Mouse (Mus musculus): ENCODE measurements at regions not wholly inside any gene's neighbourhood (a gene's known extent, or its start where the extent isn't known, plus 50 kb on each side); places are given as distances from the start of the nearest gene placed in this dataset.
"Not testable (repeated sequence)": the region's sequence is repeated elsewhere in the genome, so short reads cannot be mapped to it uniquely, and the experiment has no call there.

- in situ Hi-C loops (cut with MboI; ENCODE audit: low pct_unique_long_range_greater_than_20kb), result no loop called here
- ChIA-PET CTCF (no interaction called here), POLR2A (no interaction called here)
- no peak for DNase-seq (ENCODE audit: low read depth, low spot score)
- TF ChIP-seq CTCF (IDR thresholded peaks at IDR 0.05), result peak; percentile 10
- no peak for ATAC-seq
- H3K27me3 ChIP-seq, result peaks cover 55% of the 10 kb centered on the region
Measured at GRCm38 (mm10) chr7:39596403-39596802, 78.8 kb downstream of the Zfp619 start.

- ATAC-seq (no peak), DNase-seq (ENCODE audit: low read depth, low spot score) (no peak)
- CTCF ChIA-PET, result interaction anchor here (0.7 kb wide), 1 partner anchor 10 kb away, joined by 3 read pairs; no protein-coding TSS in a partner anchor
- H3K27me3 ChIP-seq, result peaks cover 17% of the 10 kb centered on the region
- TF ChIP-seq CTCF (IDR thresholded peaks at IDR 0.05), result no peak
- in situ Hi-C loops (cut with MboI; ENCODE audit: low pct_unique_long_range_greater_than_20kb), result no loop called here
- POLR2A ChIA-PET, result no interaction called here
Measured at GRCm38 (mm10) chr7:39613767-39614166, 96.2 kb downstream of the Zfp619 start.

- in situ Hi-C loops (cut with MboI; ENCODE audit: low pct_unique_long_range_greater_than_20kb), result no loop called here
- CTCF ChIA-PET, result no interaction called here
- peaks cover 14% of the 10 kb centered on the region for H3K27me3 ChIP-seq
- no peak for DNase-seq (ENCODE audit: low read depth, low spot score)
- no peak for TF ChIP-seq CTCF (IDR thresholded peaks at IDR 0.05)
- POLR2A ChIA-PET, result no interaction called here
- no peak for ATAC-seq
Measured at GRCm38 (mm10) chr7:39615092-39615491, 97.5 kb downstream of the Zfp619 start.

- DNase-seq (ENCODE audit: low read depth, low spot score) (no peak), ATAC-seq (no peak)
- POLR2A ChIA-PET, result no interaction called here
- in situ Hi-C loops (cut with MboI; ENCODE audit: low pct_unique_long_range_greater_than_20kb), result no loop called here
- peaks cover 10% of the 10 kb centered on the region for H3K27me3 ChIP-seq
- TF ChIP-seq CTCF (IDR thresholded peaks at IDR 0.05), result no peak
- CTCF ChIA-PET, result no interaction called here
Measured at GRCm38 (mm10) chr7:39621796-39622195, 104.2 kb downstream of the Zfp619 start.

GRCm38 (mm10) chr7:39632836-39633235 is 115.3 kb downstream of the Zfp619 start:
- no peak for DNase-seq (ENCODE audit: low read depth, low spot score)
- no peak for ATAC-seq

GRCm38 (mm10) chr7:39642333-39642732 is 124.8 kb downstream of the Zfp619 start:
- TF ChIP-seq CTCF (IDR thresholded peaks at IDR 0.05), result no peak
- ChIA-PET POLR2A (no interaction called here), CTCF (interaction anchor here (1.3 to 1.4 kb wide), 2 partner anchors 15 to 36 kb away, joined by 3 to 4 read pairs; no protein-coding TSS in a partner anchor)
- peaks cover 19% of the 10 kb centered on the region for H3K27me3 ChIP-seq
- ATAC-seq (no peak), DNase-seq (ENCODE audit: low read depth, low spot score) (no peak)
- in situ Hi-C loops (cut with MboI; ENCODE audit: low pct_unique_long_range_greater_than_20kb), result no loop called here

More at GRCm38 (mm10) chr7:39632836-39633235, 115.3 kb downstream of the Zfp619 start:
- ChIA-PET POLR2A (no interaction called here), CTCF (no interaction called here)
- in situ Hi-C loops (cut with MboI; ENCODE audit: low pct_unique_long_range_greater_than_20kb), result no loop called here
- TF ChIP-seq CTCF (IDR thresholded peaks at IDR 0.05), result no peak
- peaks cover 6% of the 10 kb centered on the region for H3K27me3 ChIP-seq

GRCm38 (mm10) chr7:39643323-39643722 is 125.8 kb downstream of the Zfp619 start:
- H3K27me3 ChIP-seq, result peaks cover 23% of the 10 kb centered on the region
- CTCF ChIA-PET, result no interaction called here
- POLR2A ChIA-PET, result no interaction called here
- no peak for DNase-seq (ENCODE audit: low read depth, low spot score)
- ATAC-seq, result no peak
- TF ChIP-seq CTCF (IDR thresholded peaks at IDR 0.05), result no peak
- in situ Hi-C loops (cut with MboI; ENCODE audit: low pct_unique_long_range_greater_than_20kb), result no loop called here

GRCm38 (mm10) chr7:39650483-39651102 is 133.0 kb downstream of the Zfp619 start:
- no peak for TF ChIP-seq CTCF (IDR thresholded peaks at IDR 0.05)
- ChIA-PET CTCF (no interaction called here), POLR2A (no interaction called here)
- in situ Hi-C loops (cut with MboI; ENCODE audit: low pct_unique_long_range_greater_than_20kb), result no loop called here
- no peak for ATAC-seq
- DNase-seq (ENCODE audit: low read depth, low spot score), result no peak
- peaks cover 5% of the 10 kb centered on the region for H3K27me3 ChIP-seq

GRCm38 (mm10) chr7:39654563-39655286 is 137.2 kb downstream of the Zfp619 start:
- ChIA-PET CTCF (no interaction called here), POLR2A (no interaction called here)
- no peak for ATAC-seq
- H3K27me3 ChIP-seq, result no peaks in the 10 kb centered on the region
- no peak for DNase-seq (ENCODE audit: low read depth, low spot score)
- peak; percentile 39 for TF ChIP-seq CTCF (IDR thresholded peaks at IDR 0.05)
- in situ Hi-C loops (cut with MboI; ENCODE audit: low pct_unique_long_range_greater_than_20kb), result no loop called here

- in situ Hi-C loops (cut with MboI; ENCODE audit: low pct_unique_long_range_greater_than_20kb); ATAC-seq; POLR2A ChIA-PET; H3K27me3 ChIP-seq; DNase-seq (ENCODE audit: low read depth, low spot score); CTCF ChIA-PET: not testable (repeated sequence)
Measured at GRCm38 (mm10) chr7:39655287-39655652, 137.7 kb downstream of the Zfp619 start.

GRCm38 (mm10) chr7:39655709-39656397 is 138.3 kb downstream of the Zfp619 start:
- DNase-seq (ENCODE audit: low read depth, low spot score) (no peak), ATAC-seq (no peak)
- TF ChIP-seq CTCF (IDR thresholded peaks at IDR 0.05), result no peak
- no peaks in the 10 kb centered on the region for H3K27me3 ChIP-seq
- POLR2A ChIA-PET, result interaction anchor here (0.6 kb wide), 1 partner anchor 11 kb away, joined by 4 read pairs; no protein-coding TSS in a partner anchor
- in situ Hi-C loops (cut with MboI; ENCODE audit: low pct_unique_long_range_greater_than_20kb), result no loop called here
- CTCF ChIA-PET, result no interaction called here
